Mouse (Mus musculus): ENCODE measurements at regions not wholly inside any gene's neighbourhood (a gene's known extent, or its start where the extent isn't known, plus 50 kb on each side); places are given as distances from the start of the nearest gene placed in this dataset.

DNA sequence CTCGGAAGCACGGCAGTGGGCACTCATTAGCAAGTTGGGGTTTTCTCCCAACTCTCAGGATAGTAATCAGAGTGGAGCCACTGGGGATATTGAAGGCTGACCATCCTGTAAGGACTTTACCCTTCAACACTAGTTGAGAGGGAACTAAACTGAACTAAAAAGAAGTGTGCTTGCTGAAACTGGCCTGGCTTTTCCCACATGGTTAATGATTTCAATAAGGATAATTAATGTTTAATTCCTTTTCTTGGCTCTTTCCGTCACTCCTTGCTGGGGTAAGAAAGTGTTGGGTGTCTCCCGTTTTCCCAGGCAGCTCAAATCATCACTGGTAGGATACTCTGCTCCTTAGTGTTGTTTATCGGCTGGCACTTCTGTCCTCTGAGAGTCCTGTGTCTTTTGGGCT is 290.3 kb upstream of the Rnaseh2b start:
- no peak for TF ChIP-seq CTCF (IDR thresholded peaks at IDR 0.05; ENCODE audit: borderline replicate concordance, extremely low read depth, insufficient read depth, insufficient read length)
- no peak for TF ChIP-seq POLR2A (IDR thresholded peaks at IDR 0.05; ENCODE audit: borderline replicate concordance, extremely low read depth, insufficient read depth, insufficient read length, poor library complexity, severe bottlenecking)

All from brain, embryonic 14.5 days (tissue).